Mouse (Mus musculus): ENCODE data around the gene Il24.
A peak's percentile ranks its signal among the peaks of the same experiment; 100 is the strongest.

Gene Il24

GRCm38 (mm10) chr1:130887354-130887753, at the start of gene Il24:
Gene Il24, minus strand, starts transcription at chr1:130887454.
- no peak for ATAC-seq (ENCODE audit: low TSS enrichment)

- no peak for ATAC-seq (ENCODE audit: low TSS enrichment)
Measured at GRCm38 (mm10) chr1:130936351-130936750, 49.1 kb upstream of the Il24 start.

GRCm38 (mm10) chr1:130926484-130926883, 39.2 kb upstream of the Il24 start:
- no peak for ATAC-seq (ENCODE audit: low TSS enrichment)

- no peak for ATAC-seq (ENCODE audit: low TSS enrichment)
Measured at GRCm38 (mm10) chr1:130918323-130918980, 31.2 kb upstream of the Il24 start.

- no peak for ATAC-seq (ENCODE audit: low TSS enrichment)
Measured at GRCm38 (mm10) chr1:130911401-130912010, 24.3 kb upstream of the Il24 start, which contains the start of gene Il20. Gene Il20, minus strand, starts transcription at chr1:130911451.

GRCm38 (mm10) chr1:130902505-130902904, 15.3 kb upstream of the Il24 start:
- no peak for ATAC-seq (ENCODE audit: low TSS enrichment)

- ATAC-seq (ENCODE audit: low TSS enrichment) = peak; percentile 69
Measured at GRCm38 (mm10) chr1:130894468-130894867, 7.2 kb upstream of the Il24 start.

GRCm38 (mm10) chr1:130893329-130894040, 6.2 kb upstream of the Il24 start:
- ATAC-seq (ENCODE audit: low TSS enrichment) = no peak

- ATAC-seq (ENCODE audit: low TSS enrichment) = no peak
Measured at GRCm38 (mm10) chr1:130892446-130892845, 5.2 kb upstream of the Il24 start.

- no peak for ATAC-seq (ENCODE audit: low TSS enrichment)
Measured at GRCm38 (mm10) chr1:130883146-130883545, 4.1 kb downstream of the Il24 start.

- ATAC-seq (ENCODE audit: low TSS enrichment) = no peak
Measured at GRCm38 (mm10) chr1:130879927-130880326, 7.3 kb downstream of the Il24 start.

- peak; percentile 59 for ATAC-seq (ENCODE audit: low TSS enrichment)
Measured at GRCm38 (mm10) chr1:130877889-130878614, 9.2 kb downstream of the Il24 start.

GRCm38 (mm10) chr1:130876931-130877509, 10.2 kb downstream of the Il24 start:
- peak; percentile 69 for ATAC-seq (ENCODE audit: low TSS enrichment)

- ATAC-seq (ENCODE audit: low TSS enrichment) = no peak
Measured at GRCm38 (mm10) chr1:130875910-130876309, 11.3 kb downstream of the Il24 start.

GRCm38 (mm10) chr1:130875139-130875538, 12.1 kb downstream of the Il24 start:
- ATAC-seq (ENCODE audit: low TSS enrichment) = peak; percentile 87

GRCm38 (mm10) chr1:130872912-130873311, 14.3 kb downstream of the Il24 start:
- ATAC-seq (ENCODE audit: low TSS enrichment) = no peak

- no peak for ATAC-seq (ENCODE audit: low TSS enrichment)
Measured at GRCm38 (mm10) chr1:130865541-130866221, 21.6 kb downstream of the Il24 start, which contains the start of gene Fcmr. Gene Fcmr, plus strand, starts transcription at chr1:130865669.

GRCm38 (mm10) chr1:130864741-130865140, 22.5 kb downstream of the Il24 start:
- ATAC-seq (ENCODE audit: low TSS enrichment) = no peak

- ATAC-seq (ENCODE audit: low TSS enrichment) = peak; percentile 57
Measured at GRCm38 (mm10) chr1:130864238-130864637, 23.0 kb downstream of the Il24 start.

GRCm38 (mm10) chr1:130857456-130857855, 29.8 kb downstream of the Il24 start:
- ATAC-seq (ENCODE audit: low TSS enrichment) = no peak

GRCm38 (mm10) chr1:130855723-130856122, 31.5 kb downstream of the Il24 start:
- no peak for ATAC-seq (ENCODE audit: low TSS enrichment)
